Mouse (Mus musculus): ENCODE measurements at regions not wholly inside any gene's neighbourhood (a gene's known extent, or its start where the extent isn't known, plus 50 kb on each side); places are given as distances from the start of the nearest gene placed in this dataset.
"Not testable (repeated sequence)": the region's sequence is repeated elsewhere in the genome, so short reads cannot be mapped to it uniquely, and the experiment has no call there.

- DNase-seq, result no peak
These were observed 393.0 kb upstream of the Slc39a10 start for GRCm38 (mm10) chr1:47285639-47286038.

- no peak for DNase-seq
These were observed 385.8 kb upstream of the Slc39a10 start for GRCm38 (mm10) chr1:47278321-47279020.

GRCm38 (mm10) chr1:47277839-47278238 lies 385.2 kb upstream of the Slc39a10 start:
- DNase-seq, result no peak

- no peak for DNase-seq
These were observed 379.5 kb upstream of the Slc39a10 start for GRCm38 (mm10) chr1:47272131-47272530.

GRCm38 (mm10) chr1:47263611-47264010 lies 371.0 kb upstream of the Slc39a10 start:
- DNase-seq, result no peak

GRCm38 (mm10) chr1:47261505-47262130 lies 369.0 kb upstream of the Slc39a10 start:
- DNase-seq, result no peak

- DNase-seq, result not testable (repeated sequence)
These were observed 358.1 kb upstream of the Slc39a10 start for GRCm38 (mm10) chr1:47250706-47251105.

GRCm38 (mm10) chr1:47217088-47217487 lies 324.4 kb upstream of the Slc39a10 start:
- peak; percentile 9 for DNase-seq

- no peak for DNase-seq
These were observed 323.9 kb upstream of the Slc39a10 start for GRCm38 (mm10) chr1:47216419-47217002.

- no peak for DNase-seq
These were observed 320.8 kb upstream of the Slc39a10 start for GRCm38 (mm10) chr1:47213476-47213875.

GRCm38 (mm10) chr1:47193001-47193400 lies 300.3 kb upstream of the Slc39a10 start:
- DNase-seq, result peak; percentile 57

- DNase-seq, result no peak
These were observed 271.8 kb upstream of the Slc39a10 start for GRCm38 (mm10) chr1:47164417-47164816.

GRCm38 (mm10) chr1:47163808-47164410 lies 271.3 kb upstream of the Slc39a10 start:
- no peak for DNase-seq

GRCm38 (mm10) chr1:47130031-47130430 lies 237.4 kb upstream of the Slc39a10 start:
- DNase-seq, result peak; percentile 10

- DNase-seq, result peak; percentile 20
These were observed 227.0 kb upstream of the Slc39a10 start for GRCm38 (mm10) chr1:47119636-47120035.

- DNase-seq, result not testable (repeated sequence)
These were observed 224.0 kb upstream of the Slc39a10 start for GRCm38 (mm10) chr1:47116681-47117080.

GRCm38 (mm10) chr1:47112494-47112893 lies 219.8 kb upstream of the Slc39a10 start:
- DNase-seq, result peak; percentile 10

GRCm38 (mm10) chr1:47104055-47104454 lies 211.4 kb upstream of the Slc39a10 start:
- DNase-seq, result no peak

GRCm38 (mm10) chr1:47103321-47103988 lies 210.8 kb upstream of the Slc39a10 start:
- DNase-seq, result peak; percentile 23

GRCm38 (mm10) chr1:47097084-47097996 lies 204.7 kb upstream of the Slc39a10 start:
- DNase-seq, result no peak

GRCm38 (mm10) chr1:47094498-47094897 lies 201.8 kb upstream of the Slc39a10 start:
- no peak for DNase-seq
